Mouse (Mus musculus) left cerebral cortex, adult 9 months (tissue): Measurements from ENCODE around the gene Brd7.
A peak's percentile ranks its signal among the peaks of the same experiment; 100 is the strongest.

ENCODE experiments used
- DNase-seq, 2 experiments: peaks; one replicate each; pipeline ENCODE4 v3.0.0; 2022; ENCODE audit warnings: low spot score in 2 of 2

Brd7 gene

DNA sequence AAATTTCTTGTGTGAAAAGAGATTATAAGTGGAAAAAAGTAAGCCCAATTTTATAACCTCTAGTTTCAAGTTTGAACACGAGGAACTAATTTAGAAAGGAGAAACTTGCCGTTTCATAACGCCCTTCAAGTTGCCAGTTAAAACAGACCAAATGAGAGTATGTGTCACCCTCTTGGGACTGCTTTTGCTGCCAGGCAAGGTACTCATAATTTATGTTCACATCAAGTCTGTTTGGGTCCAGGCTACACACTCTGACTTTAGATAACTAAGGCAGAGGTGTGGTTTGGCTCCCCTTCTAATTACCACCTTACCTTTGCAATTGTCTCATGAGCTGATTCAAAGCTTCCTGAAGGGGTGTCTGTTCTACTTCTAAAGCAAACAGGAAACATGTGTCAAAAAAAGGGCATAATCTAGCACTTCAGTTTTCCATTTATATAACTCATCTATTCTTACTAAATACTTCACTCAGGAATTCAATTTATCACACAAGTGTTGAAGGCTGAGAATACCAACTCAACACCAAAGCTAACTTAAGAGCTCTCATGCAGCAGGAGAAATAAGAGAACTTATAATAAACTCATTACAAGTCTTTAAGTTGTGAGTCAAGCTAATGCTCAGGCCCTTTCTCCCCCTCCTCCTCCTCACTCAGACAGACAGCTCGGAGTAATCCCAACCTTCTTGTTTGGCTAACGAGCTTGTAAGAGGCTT is 4.6 kb downstream of the Brd7 start:
- no peak for DNase-seq

DNA sequence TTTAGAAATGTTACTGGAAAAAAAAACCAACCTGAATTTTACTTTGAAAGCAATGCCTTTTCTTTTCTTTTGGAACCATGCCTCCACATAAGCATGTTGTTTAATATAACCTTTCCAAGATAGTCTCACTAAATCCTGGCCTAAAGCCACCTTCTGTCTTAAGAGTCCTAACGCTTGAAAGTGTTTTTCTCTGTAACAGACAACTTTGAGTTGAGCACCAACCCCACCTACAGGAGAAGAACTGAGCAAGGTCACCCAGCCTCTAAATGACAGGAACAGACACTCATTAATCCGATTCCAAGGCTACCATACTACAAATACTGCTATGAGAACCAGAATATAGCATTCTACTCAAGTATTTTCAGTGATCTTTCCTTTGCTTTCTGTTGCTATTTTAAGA is 12.9 kb downstream of the Brd7 start:
- no peak for DNase-seq

DNA sequence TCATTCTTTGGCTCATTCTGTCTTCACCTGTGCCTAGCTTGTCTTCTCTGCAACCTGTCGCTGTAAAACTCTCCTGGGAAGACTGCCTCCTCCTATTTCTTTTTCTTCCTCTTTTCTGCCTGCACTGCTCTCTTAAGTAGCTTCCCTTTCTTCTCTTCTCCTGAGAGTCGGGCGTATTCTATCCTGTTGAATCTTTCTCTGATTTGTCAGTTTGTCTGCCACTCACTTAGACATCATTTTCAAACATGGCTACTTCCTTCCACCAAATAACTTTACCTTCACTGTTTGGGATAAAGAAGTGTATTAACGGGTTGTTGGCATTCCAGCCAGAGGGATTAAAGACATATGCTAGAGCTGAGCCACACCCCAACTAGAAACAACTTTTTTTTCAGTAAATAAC is 20.0 kb downstream of the Brd7 start:
- DNase-seq = no peak

DNA sequence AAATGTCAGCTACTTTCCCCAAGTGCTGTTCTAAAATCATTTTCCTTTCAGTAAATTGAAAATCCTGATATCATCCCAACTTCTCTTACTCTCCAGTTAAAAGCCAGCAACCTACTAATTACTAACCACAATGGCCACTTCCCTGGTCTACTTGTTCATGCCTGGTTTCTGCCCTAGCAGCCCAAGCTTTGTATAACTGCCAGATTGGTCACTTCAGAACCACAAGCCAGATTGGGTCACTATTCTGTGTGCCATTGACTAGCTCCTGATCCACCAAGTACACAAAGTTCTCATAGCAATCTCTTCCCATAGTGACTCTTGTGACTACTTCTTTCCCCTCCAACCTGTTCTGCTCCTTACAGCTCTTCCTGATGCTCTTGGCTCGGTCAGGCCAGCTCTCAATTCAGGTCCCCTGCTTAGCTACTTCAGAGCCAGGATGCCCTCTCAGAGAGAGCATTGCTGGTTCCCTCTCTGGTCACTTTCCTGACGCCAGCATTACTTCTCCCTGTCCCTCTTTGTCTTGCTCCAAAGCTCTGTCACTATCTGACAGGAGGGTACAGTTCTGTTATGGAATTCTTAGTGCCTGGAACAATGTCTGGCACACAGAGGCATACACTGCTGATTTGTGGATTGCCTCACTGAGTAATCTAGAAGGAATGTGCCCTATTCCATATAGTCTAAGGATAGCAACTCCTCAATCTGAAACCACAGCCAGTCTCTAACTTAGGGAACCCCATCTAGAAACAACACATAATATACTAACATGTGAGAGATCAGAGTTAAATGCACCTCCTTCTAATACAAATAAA is 21.9 kb downstream of the Brd7 start:
- no peak for DNase-seq

DNA sequence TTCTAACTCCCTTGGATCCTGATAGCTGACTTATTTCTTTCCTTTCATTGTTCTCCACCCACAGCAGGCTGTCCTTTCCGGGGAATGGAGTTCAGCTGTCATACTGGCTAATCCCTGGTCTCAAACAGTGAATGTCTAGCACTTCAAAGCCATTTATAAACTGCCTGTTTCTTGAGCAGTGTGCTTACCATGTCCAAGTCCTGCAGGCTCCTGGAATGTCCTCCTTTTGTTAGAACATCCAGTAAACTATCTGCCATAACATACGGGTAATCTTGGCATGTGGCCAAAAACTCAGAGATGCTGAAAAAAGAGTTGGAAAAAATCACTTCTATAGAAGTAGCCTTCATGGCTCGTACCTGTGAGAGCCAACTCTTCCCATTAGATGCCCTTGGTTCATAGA is 22.8 kb downstream of the Brd7 start:
- peak in 1 of 2 experiments; percentile 38 for DNase-seq

DNA sequence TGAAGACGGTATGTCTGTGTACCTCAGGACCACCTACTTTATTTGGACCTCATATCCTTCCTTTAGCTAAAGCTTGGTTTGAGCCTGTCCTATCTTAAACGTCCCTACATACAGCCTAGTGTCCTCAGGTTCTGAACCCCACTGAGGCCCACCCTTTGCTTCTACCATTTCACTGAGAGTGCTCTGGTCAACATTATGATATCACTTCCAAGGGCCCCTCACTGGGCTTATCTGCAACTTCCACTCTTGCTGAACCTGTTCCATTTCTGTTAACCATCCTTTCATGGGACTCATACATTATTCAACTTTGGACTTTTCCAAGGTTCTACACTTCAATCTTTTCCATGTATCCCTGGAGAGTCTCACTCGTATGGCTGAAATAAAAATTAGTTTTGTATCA is 27.0 kb downstream of the Brd7 start:
- DNase-seq = no peak

DNA sequence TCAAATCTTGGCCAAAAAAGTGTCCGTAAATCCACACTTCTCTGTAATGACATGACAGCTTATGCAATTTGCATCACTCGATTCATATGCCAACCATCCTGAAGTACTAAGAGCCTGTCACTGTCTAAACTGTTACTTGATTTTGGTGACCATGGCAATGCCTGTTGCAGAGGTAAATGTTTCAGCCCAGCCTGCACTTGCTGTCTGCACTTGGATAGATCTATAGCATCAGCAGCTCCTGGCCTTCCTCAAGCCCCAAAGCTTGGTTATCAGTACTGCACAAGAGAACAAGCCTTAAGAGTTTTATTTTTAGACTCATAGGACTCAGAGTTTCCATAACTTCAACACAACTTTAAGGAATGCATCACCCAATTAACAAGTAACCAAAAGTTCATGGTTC is 27.6 kb downstream of the Brd7 start:
- DNase-seq = no peak

DNA sequence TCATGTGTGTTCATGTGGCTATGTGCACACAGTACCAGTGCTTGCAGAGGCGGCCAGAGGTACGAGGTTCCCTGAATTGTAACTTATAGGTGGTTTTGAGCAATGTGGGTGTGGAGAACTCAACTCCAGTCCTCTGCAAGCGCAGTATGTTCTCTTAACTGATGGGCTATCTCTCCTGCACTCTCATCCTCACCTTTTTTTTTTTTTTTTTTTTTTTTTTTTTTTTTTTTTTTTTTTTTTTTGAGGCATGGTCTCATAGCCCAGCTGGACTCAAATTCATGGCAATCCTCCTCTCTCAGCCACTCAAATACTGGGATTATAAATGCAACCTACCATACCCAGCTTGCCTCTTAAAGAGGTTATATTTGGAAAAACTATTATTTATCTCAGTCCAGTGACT is 31.2 kb downstream of the Brd7 start:
- no peak for DNase-seq

DNA sequence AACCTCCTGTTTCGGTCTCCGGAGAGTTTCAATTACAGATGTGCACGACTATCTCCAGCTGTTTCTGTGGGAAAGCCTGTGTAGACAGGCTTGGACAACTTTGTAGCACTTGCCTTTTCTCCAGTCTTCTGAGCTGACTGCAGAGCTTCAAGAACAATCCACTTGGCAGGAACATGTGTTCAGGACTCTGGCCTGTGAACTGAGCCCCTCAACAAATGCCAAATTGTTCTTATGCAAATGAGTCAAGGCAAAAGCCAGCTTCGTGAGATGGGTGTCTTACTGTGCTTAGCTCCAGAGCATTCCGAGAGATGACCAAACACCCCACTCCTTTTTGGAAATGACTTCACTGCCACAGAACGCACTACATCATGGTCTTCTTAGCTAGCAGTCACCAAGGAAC is 33.3 kb downstream of the Brd7 start:
- no peak for DNase-seq

DNA sequence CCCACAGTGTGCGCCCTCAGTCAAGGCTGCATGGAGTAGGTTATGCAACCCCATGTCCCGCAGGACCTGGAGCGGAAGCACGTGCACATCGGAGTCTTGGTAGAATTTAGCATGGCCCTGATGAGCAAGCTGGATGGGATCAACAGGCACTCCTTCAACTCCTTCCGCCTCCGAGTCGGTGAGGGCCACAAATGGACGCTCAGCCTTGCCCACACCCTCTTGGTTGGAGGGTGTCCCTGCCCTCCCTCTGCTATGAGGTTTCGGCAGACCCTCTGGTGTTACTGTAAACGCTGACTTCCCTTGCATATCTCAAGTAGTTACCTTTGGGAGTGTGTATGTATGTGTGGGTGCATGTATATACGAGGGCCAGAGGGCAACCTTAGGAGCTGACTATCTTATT is 35.7 kb downstream of the Brd7 start:
- DNase-seq = no peak

DNA sequence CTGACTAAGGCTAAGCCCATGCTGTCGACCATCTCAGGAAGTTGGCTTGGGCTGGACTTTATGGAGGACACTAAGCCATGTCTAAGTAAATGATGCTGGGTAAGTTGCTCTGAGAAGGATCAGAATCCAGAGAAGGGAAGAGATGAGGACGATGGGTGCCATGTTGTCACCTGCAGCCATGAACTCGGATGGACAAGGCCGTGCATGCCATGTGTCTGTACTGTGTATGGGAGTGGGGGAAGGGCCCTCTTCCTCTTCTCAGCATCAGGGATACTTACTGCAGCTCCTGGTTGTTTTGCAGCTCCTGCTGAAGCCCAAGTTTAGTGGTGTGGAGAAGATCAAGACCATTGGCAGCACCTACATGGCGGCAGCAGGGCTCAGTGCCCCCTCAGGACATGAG is 36.2 kb downstream of the Brd7 start:
- DNase-seq = no peak

DNA sequence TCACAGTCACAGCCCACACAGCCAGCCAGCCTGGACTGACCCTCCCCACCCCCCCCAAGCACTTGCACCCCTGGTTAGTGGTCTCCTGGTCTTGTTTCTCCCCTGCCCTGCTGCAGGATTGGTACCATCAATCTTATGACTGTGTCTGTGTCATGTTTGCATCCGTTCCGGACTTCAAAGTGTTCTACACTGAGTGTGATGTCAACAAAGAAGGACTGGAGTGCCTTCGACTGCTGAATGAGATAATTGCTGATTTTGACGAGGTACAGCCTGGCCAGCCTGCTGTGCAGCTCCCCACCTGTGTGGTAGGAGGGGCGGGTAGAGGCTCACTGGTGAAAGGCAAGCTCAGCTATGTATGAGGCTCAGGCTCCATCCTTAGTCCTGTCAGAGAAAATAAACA is 36.7 kb downstream of the Brd7 start:
- DNase-seq = no peak

DNA sequence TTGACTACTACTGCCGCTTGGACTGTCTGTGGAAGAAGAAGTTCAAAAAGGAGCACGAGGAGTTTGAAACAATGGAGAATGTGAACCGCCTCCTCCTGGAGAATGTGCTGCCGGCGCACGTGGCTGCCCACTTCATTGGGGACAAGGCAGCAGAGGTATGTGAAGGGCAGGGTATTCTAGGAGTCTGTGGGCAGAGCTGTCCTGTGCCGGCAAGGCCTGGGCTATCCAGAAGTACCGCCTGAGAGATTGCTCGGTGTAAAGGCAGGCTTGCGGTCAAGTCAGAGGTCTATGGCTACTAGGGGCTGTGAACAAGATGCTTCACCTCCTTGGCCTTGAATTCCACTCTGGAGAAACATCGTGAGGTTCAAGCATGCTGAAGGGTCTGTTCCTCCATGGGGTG is 37.2 kb downstream of the Brd7 start:
- DNase-seq = no peak

DNA sequence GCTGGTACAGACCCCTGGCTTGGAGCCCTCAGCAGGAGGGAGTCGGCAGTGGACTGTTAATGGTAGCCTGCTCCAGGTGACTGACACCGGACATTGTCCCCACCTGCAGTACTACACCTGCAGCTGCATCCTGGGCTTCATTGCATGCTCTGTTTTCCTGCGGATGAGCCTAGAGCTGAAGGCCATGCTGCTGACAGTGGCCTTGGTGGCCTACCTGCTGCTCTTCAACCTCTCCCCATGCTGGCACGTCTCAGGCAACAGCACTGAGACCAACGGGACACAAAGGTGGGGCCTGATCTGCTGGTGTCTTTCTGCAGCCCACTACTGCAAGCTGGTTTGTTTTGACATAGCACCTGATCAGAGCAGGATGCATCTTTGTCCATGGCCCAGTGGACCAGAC is 38.5 kb downstream of the Brd7 start:
- DNase-seq = no peak

DNA sequence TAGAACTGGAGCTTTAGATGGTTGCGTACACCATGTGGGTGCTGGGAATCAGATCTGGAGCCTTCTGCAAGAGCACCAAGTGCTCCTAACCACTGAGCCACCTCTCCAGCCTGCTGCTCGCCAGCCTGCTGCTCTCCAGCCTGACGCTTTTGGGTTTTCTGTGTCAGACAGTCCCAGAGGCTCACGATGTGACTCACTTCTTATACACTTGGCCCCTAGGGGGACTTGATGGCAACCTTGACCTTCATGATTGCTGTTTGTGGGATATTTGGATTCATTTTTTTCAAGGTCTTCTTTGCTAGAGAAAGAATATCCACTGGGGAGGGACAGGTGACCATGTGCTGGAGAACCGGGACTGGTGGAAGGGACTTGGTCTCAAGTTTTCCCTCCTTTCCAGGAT is 40.6 kb downstream of the Brd7 start:
- DNase-seq = no peak

DNA sequence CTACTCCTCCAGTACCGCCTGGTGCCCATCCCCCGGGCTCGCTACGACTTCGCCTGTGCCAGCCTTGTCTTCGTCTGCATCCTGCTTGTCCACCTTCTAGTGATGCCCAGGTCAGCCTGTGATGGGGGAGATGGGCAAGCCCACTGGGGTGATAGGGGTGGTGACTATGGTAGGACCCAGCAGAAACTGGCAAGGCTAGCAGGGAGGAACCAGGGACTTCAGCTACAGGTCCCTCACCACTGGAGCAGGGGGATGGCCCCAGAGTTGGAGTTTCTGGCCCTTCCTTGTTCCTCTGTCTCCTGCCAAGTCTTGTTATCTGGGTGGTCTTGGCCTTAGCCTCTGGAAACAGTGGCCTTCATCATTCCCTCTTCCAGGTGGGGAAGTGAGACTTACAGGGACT is 41.9 kb downstream of the Brd7 start:
- DNase-seq = no peak

DNA sequence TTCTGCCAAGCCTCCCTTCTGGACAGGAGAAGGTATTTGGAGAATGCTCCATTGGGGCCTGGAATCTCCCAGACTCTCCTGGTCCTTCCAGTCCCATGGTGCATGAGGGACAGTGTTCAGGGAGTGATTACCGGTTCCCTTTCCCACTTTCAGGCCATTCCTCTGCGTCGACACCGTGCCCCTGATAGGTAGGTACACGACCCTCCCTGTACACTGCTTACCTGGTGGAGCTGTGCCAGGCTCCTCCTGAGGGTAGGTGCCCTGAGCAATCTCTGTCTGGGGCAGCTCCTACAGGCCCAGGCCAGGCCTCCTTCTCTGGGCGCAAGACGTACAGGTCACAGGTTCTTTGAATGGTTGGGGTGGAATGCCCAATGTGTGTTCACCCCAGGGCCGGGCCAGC is 43.8 kb downstream of the Brd7 start:
- no peak for DNase-seq

DNA sequence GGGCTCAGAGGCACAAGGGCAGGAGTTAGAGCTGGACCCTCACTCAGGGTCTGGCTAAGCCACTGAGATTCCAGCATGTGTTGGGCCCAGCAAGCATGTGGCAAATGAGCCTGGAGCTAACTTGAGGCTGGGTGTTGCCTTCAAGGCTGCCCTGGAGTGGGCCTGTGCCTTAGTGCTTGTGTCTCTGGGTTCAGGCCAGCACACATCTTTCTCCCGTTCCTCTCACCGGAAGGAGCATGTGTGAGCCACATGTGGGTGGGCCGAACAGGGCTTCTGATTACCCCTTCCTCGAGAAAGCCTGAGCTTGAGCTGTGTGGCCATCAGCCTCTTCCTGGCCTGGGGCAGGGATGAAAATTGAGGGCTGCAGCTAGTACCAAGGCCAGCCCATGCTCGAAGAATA is 44.7 kb downstream of the Brd7 start:
- DNase-seq = no peak

DNA sequence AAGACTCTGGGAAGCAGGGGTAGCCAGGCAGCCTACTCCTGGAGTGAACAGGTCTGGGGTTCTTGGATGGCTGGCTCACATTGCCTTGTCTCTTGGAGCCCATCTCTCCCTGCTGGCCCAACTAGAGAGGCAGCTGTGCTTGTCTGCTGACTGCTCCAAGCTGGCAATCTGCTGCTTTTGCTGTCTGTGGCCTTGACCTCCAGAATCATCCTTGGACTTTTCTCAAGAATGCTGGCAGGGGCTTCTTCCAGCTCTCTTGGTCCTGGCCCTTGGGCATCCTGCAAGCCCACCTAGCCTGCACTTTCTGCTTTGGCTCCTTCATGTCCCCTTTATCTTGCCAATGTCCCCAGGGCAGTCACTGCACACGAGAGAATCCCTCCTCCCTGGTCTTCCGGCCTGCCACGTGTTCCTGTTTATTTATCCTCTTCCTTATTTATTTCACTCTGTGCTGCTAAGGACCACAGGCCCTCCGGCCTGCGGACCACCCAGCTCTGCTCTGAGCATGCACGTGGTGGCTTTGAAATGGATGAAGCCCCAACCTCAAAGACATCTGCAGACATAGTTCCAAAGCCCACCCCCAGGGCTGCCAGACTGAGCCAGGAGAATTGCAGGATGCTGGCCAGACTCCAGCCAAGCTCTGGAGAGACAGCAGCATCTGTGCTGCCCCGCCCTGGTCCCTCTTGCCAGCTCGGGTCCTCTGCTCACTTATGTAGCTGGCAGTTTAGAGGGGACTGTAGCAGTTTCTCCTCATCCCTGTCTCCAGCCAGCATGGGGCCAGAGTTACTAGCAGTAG is 45.7 kb downstream of the Brd7 start:
- peak in 1 of 2 experiments; percentile 26 for DNase-seq

DNA sequence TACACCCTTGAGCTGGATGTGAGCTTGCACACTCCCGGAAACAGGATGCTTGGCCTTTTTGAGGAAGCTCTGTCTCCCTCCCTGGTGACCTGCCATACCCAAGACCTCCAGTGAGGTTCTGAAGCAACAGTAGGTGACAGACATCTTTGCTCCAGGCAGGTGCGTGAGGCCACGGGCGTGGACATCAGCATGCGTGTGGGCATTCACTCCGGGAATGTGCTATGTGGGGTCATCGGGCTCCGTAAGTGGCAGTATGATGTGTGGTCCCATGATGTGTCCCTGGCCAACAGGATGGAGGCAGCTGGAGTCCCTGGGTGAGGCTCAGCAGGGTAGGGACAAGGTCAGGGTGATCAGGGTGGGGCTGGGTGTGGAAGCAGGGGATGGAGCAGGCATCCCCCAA is 46.7 kb downstream of the Brd7 start:
- DNase-seq = no peak

DNA sequence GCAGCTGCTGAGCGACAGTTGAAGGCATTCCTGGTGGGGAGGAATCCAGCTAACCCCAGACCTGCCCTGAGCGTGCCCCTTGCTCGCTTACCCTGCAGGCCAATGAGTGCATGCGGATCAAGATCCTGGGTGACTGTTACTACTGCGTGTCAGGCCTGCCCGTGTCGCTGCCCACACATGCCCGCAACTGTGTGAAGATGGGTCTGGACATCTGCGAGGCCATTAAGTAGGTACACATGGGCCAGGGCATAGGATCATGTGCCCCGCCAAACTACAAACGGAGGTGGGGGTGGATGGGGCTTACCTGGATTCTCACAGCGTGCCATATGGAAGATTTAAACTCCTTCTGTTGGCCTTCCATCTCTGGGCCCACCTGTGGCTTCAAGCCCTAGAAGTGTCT is 48.0 kb downstream of the Brd7 start:
- DNase-seq = no peak

DNA sequence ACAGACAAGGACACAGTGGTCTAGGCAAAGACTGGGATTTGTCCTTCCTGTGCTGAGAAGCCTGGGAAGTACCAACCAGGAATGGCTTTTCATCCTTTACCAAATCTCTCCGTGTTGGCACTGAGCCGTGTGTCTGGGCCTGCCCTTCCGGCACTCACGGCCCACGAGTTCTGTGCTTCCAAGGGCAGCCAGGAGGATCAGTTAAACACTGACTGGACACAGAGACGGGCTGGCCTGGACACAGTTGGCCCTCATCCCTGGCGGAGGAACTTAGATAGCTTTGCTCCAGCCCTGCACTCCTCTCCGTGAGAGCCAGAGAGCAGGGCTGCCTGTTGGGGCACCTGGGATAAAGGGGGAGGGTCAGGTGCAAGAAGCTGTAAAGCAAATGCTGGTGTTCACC is 49.0 kb downstream of the Brd7 start:
- DNase-seq = no peak

DNA sequence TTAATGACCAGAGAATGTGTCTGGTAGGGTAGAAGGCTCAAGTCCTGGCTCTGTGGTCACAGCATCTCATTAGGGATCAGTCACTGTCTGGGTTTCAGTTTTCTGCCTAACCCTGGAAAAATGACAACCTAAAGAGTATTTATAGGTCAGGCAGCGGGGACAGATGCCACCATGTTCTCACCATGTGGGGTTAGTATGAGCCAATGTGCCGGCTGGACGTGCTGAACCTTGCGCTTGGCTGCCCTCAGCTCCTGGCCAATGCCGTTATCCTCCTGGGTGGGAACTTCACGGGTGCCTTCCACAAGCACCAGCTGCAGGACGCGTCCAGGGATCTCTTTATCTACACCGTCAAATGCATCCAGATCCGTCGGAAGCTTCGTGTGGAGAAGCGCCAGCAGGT is 51.7 kb downstream of the Brd7 start:
- DNase-seq = no peak
